Mouse (Mus musculus) hindlimb bud, embryonic 11.5 days (tissue): ENCODE results near the gene Kcnip4.

Source experiments
- DNase-seq: peaks from one replicate; pipeline ENCODE4 v3.0.0-alpha.2; 2012; ENCODE audit warnings: low read depth, low spot score; ENCODE audit errors: extremely low spot score

Kcnip4 gene

GRCm38 (mm10) chr5:48460221-48460620, 1064.5 kb downstream of the Kcnip4 start:
- no peak for DNase-seq

DNA sequence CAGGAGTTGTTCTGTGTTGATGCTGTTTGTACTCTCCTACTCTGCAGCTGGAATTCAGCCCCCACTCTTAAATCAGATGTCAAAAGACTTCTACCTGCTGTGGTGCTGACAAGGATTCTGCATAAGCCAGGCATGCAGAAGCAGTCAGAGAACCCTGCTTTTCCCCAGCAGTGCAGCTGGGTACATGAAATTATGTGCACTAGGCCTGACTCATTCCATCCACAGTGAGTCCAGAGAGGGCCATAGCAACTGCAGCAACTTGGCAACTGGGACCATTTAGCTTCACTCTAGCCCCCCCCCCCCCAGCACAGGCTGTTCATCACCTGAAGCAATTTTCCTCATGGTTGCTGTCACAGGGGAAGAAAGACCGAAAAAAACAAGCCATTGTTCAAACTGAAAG, 1075.8 kb downstream of the Kcnip4 start:
- no peak for DNase-seq

DNA sequence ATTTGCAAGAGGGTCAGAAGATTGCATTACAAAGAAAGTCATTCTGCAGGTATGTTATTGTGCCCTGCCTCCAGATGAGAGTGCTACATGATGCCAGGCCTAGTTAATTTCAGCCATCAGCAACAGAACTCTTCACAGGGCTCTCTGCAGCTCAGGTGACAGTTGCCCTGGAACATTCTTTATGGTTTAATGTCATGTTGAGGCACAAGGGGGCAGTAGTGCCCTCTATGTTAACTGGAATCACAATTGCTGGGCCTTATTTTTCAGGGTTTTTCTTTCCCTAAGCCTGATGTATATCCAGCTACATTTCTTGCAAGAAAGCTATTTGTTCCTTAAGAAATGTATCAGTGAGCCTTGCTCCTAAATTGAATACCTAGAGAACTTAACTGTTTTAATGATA, 1094.2 kb downstream of the Kcnip4 start:
- DNase-seq, result no peak

- no peak for DNase-seq
These were observed 1102.8 kb downstream of the Kcnip4 start for GRCm38 (mm10) chr5:48421957-48422356.

GRCm38 (mm10) chr5:48419741-48420140, 1105.0 kb downstream of the Kcnip4 start:
- DNase-seq, result no peak

DNA sequence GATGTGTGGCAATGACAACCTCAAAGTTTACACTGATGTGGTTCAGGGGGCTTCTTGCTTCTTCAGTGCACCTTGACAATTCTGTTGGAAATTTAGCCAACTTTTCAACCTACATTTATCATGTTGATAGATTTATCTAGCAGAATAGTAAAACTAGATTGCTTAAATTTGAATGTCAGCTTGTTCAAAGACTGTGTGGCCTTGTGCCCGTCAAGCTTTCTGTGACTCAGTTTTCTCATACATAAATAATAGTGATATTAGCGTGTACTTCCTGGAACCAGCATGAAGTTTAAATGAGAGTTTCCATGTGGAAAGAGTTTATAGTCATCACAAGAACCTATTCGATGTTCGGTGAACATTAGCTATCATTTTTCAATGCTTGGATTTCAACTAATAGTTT, 1112.4 kb downstream of the Kcnip4 start:
- DNase-seq, result no peak

DNA sequence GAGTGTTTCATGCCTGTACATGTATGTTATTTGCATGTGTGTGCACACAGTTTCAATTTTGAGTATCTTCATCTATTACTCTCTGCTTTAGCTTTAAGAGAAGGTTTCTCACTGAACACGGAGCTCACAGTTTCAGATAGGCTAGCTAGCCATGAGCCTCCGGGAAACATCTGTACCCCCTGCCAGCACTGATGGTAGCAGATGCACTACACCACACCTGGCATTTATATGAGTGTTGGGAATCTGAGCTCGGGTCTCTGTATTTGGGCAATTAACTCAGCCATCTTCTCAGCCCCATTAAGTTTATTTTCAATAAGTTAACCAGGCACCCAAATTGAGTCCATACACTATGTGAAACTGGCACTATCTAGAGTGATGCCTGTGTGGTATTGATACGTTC, 1113.2 kb downstream of the Kcnip4 start:
- DNase-seq, result no peak

DNA sequence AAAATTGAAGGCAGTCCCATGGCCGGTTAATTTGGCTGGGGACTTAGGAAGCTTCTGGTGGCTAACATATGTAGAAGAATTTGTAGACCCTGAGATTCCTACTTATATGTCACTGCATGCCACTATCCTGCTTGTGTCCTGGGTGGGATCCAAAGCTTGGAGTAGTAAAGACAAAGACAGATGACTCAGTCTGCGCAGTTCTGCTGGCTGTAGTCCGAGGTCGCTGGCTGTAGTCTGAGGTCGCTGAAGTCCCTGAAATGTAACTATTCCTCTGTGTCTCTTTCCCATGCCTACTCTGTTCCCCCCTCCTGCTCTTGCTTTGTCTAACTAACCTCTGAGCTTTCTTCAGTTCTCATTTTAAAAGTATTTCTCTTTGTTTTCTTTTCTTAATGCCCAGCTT, 1114.4 kb downstream of the Kcnip4 start:
- DNase-seq, result no peak

DNA sequence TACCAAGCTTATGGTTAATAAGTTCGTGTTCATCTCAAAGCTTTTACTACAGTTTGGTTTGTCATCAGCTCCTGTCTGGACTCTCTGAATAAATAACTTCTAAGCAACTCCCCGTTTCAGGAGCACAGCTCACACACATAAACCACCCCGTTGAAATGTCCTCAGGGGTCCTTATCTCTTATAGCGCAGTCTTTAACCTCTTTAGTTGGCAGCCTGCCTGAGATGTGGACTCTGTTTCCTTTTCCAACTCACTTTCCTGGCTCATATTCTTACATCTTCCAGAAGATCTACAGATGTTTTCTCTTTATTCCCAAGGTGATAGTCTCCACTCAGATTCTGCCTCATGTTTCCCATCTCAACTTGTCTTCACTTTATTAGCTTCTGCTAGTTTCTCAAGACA, 1116.4 kb downstream of the Kcnip4 start:
- DNase-seq, result no peak

- peak; percentile 64 for DNase-seq
These were observed 1122.2 kb downstream of the Kcnip4 start for GRCm38 (mm10) chr5:48402497-48402896.

- DNase-seq, result peak; percentile 79
These were observed 1152.6 kb downstream of the Kcnip4 start for GRCm38 (mm10) chr5:48371890-48372766.

GRCm38 (mm10) chr5:48349309-48349708, 1175.4 kb downstream of the Kcnip4 start:
- DNase-seq, result no peak

DNA sequence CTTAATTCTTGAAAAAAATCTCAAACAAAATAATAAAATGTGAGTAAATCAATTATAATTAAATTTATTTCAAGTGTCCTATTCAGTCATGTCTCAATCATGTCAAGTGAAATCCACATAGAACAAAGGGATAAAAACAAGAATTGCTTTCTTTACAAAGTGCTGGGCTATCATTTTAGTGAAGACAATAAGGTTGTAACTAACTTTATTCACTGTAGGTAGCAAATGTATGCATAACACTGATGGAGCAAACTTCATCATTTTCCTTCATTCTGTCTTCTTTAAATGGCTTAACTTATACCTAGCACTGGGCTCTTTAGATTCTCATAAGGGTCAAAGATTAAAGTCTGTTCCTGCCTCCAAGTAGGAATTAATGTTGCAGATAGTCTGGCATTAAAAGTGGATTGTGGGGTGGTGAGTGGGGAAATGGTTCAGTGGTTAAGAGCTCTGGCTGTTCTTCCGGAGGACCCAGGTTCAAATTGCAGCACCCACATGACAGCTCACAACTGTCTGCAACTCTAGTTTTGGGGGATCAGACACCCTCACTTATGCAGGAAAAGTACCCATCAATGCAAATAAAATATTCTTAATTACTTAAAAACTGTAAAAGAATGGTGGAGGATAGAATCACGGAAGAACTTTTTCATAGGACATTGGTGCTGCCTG, 1178.6 kb downstream of the Kcnip4 start:
- no peak for DNase-seq

- DNase-seq, result peak; percentile 16
These were observed 1179.4 kb downstream of the Kcnip4 start for GRCm38 (mm10) chr5:48345095-48345982.

- DNase-seq, result no peak
These were observed 1183.8 kb downstream of the Kcnip4 start for GRCm38 (mm10) chr5:48340808-48341433.
